Mouse (Mus musculus): ENCODE measurements at regions not wholly inside any gene's neighbourhood (a gene's known extent, or its start where the extent isn't known, plus 50 kb on each side); places are given as distances from the start of the nearest gene placed in this dataset.
A peak's percentile ranks its signal among the peaks of the same experiment; 100 is the strongest.

GRCm38 (mm10) chr7:37142780-37143179 lies 444.9 kb downstream of the Tshz3 start:
- H3K9me3 ChIP-seq (ENCODE audit: control insufficient read depth, low read length) = no peaks in the 10 kb centered on the region
- H3K36me3 ChIP-seq (ENCODE audit: control insufficient read depth, insufficient read depth, low read length) = no peaks in the 10 kb centered on the region
- no peak for DNase-seq (ENCODE audit: low spot score)
- no peak for ATAC-seq (ENCODE audit: low FRiP score)
- peaks cover 3% of the 10 kb centered on the region; the same call in 1 of the 2 replicates for H3K4me1 ChIP-seq (replicated peaks; ENCODE audit: control insufficient read depth, insufficient read depth, low read length)
- no peak overlapping the region for H3K4me3 ChIP-seq (ENCODE audit: low read depth, low read length)
- H3K27ac ChIP-seq (ENCODE audit: low read depth, low read length) = no peak overlapping the region
- H3K27me3 ChIP-seq (ENCODE audit: control insufficient read depth, insufficient read depth, low read length) = no peaks in the 10 kb centered on the region
- no peak overlapping the region for H3K9ac ChIP-seq (ENCODE audit: low read depth, low read length)
- no peak overlapping the region for H3K4me2 ChIP-seq (replicated peaks; ENCODE audit: low read depth, low read length)
- WGBS = 88% methylated on average over 4 of the region's 5 CpGs

DNA sequence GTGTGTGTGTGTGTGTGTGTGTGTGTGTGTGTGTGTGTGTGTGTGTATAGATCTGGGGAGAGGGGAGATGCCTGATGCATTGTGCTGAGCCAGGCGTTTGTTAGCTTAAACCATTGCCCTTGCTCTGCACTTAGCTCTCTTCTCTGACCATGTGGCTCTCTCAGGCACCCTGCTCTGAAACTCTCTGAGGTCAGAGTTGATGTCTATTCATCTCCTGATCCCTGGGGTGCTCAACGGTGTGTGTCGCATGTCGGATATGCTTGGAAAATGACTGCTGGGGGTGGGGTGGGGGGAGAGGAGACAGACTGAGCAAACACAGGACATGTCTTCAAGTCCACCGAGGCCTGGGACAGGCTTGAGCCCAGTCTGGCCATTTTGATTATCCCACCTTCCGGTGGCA lies 446.4 kb downstream of the Tshz3 start:
- Histone ChIP-seq H3K36me3 (ENCODE audit: control insufficient read depth, insufficient read depth, low read length) (no peaks in the 10 kb centered on the region), H3K9me3 (ENCODE audit: control insufficient read depth, low read length) (no peaks in the 10 kb centered on the region), H3K4me2 (replicated peaks; ENCODE audit: low read depth, low read length) (no peak overlapping the region), H3K4me1 (replicated peaks; ENCODE audit: control insufficient read depth, insufficient read depth, low read length) (peaks cover 3% of the 10 kb centered on the region; the same call in 1 of the 2 replicates), H3K4me3 (ENCODE audit: low read depth, low read length) (no peak overlapping the region), H3K27me3 (ENCODE audit: control insufficient read depth, insufficient read depth, low read length) (no peaks in the 10 kb centered on the region), H3K27ac (ENCODE audit: low read depth, low read length) (no peak overlapping the region), H3K9ac (ENCODE audit: low read depth, low read length) (0 out of 2 replicates have a peak overlapping the region, but pooled peaks have one; percentile 11)
- 41% methylated on average over 6 of the region's 6 CpGs for WGBS
- DNase-seq (ENCODE audit: low spot score) (peak; percentile 6), ATAC-seq (ENCODE audit: low FRiP score) (no peak)

DNA sequence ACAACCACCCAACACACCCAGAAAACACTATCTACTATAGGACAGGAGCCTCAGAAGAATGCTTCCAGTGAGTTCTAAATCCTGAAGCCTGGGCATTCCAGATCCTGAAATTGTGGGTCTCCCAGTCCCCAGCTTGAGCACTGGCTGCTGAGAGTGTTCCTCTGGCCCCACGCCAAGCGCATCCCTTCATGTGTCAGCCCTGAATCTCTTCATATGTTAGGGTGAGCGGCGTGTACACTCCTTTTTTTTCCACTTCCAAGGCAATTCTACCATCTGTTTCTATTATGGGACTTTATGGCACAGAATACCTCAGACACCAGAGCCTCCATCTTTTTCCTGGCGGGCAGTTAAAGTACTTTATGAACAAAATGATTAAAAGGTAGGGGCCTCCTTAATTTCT lies 451.8 kb downstream of the Tshz3 start:
- H3K4me1 ChIP-seq (replicated peaks; ENCODE audit: control insufficient read depth, insufficient read depth, low read length) = no peaks in the 10 kb centered on the region
- 84% methylated on average over 5 of the region's 5 CpGs for WGBS
- no peaks in the 10 kb centered on the region for H3K9me3 ChIP-seq (ENCODE audit: control insufficient read depth, low read length)
- no peaks in the 10 kb centered on the region for H3K27me3 ChIP-seq (ENCODE audit: control insufficient read depth, insufficient read depth, low read length)
- no peak overlapping the region for H3K27ac ChIP-seq (ENCODE audit: low read depth, low read length)
- no peaks in the 10 kb centered on the region for H3K36me3 ChIP-seq (ENCODE audit: control insufficient read depth, insufficient read depth, low read length)
- no peak for DNase-seq (ENCODE audit: low spot score)
- no peak overlapping the region for H3K9ac ChIP-seq (ENCODE audit: low read depth, low read length)
- no peak overlapping the region for H3K4me3 ChIP-seq (ENCODE audit: low read depth, low read length)
- no peak for ATAC-seq (ENCODE audit: low FRiP score)
- H3K4me2 ChIP-seq (replicated peaks; ENCODE audit: low read depth, low read length) = no peak overlapping the region

DNA sequence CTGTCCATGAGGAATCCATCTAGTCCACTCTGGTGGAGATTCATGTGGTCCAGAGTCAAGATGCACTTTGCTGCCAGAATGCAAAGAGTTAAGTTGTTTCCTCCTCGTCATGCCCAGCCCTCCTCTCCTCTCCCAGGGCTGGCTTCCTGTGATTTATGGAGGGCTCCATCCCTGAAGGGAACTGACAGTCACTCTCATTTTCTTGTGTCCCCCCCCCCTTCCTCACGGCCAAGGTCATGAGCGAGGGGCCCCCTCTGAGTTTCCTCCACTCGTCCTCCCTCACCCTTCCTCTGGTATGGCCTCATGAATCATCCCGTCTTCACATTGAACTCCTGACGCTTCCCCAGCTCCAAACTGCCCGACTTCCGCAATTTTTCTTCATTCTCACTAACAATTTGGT lies 461.9 kb downstream of the Tshz3 start:
- no peaks in the 10 kb centered on the region for H3K36me3 ChIP-seq (ENCODE audit: control insufficient read depth, insufficient read depth, low read length)
- 71% methylated on average over 8 of the region's 8 CpGs for WGBS

DNA sequence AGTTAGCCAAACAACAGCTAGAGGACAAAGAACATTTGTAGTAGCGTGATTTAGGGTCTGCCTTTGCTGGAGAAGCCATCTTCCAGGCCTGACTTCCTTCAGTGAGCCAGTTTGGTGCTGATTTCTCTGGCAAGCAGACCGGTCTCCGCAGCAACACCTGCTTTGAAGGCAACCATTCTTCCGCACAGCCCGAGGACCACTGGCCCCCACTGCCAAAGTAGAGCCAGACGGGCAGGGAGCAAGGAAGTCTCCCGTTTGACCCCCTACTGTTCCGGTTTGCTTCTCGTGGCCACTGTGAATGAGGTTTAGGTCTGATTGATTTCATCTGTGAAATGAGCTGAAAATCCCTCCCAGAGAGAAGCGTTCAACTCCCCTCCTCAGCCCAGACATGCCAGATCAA lies 471.0 kb downstream of the Tshz3 start:
- no peaks in the 10 kb centered on the region for H3K4me1 ChIP-seq (replicated peaks; ENCODE audit: control insufficient read depth, insufficient read depth, low read length)
- H3K4me3 ChIP-seq (ENCODE audit: low read depth, low read length) = no peak overlapping the region
- H3K4me2 ChIP-seq (replicated peaks; ENCODE audit: low read depth, low read length) = no peak overlapping the region
- H3K9ac ChIP-seq (ENCODE audit: low read depth, low read length) = no peak overlapping the region
- no peaks in the 10 kb centered on the region for H3K9me3 ChIP-seq (ENCODE audit: control insufficient read depth, low read length)
- ATAC-seq (ENCODE audit: low FRiP score) = no peak
- no peak overlapping the region for H3K27ac ChIP-seq (ENCODE audit: low read depth, low read length)
- H3K27me3 ChIP-seq (ENCODE audit: control insufficient read depth, insufficient read depth, low read length) = no peaks in the 10 kb centered on the region
- no peak for DNase-seq (ENCODE audit: low spot score)
- WGBS = 50% methylated on average over 10 of the region's 10 CpGs
- H3K36me3 ChIP-seq (ENCODE audit: control insufficient read depth, insufficient read depth, low read length) = no peaks in the 10 kb centered on the region

More for the DNA sequence above, 461.9 kb downstream of the Tshz3 start:
- Histone ChIP-seq H3K9ac (ENCODE audit: low read depth, low read length) (no peak overlapping the region), H3K4me3 (ENCODE audit: low read depth, low read length) (no peak overlapping the region), H3K4me1 (replicated peaks; ENCODE audit: control insufficient read depth, insufficient read depth, low read length) (no peaks in the 10 kb centered on the region), H3K4me2 (replicated peaks; ENCODE audit: low read depth, low read length) (no peak overlapping the region), H3K27me3 (ENCODE audit: control insufficient read depth, insufficient read depth, low read length) (no peaks in the 10 kb centered on the region), H3K9me3 (ENCODE audit: control insufficient read depth, low read length) (no peaks in the 10 kb centered on the region), H3K27ac (ENCODE audit: low read depth, low read length) (no peak overlapping the region)
- ATAC-seq (ENCODE audit: low FRiP score) (no peak), DNase-seq (ENCODE audit: low spot score) (no peak)

- peaks cover 6% of the 10 kb centered on the region for H3K4me1 ChIP-seq (replicated peaks; ENCODE audit: control insufficient read depth, insufficient read depth, low read length)
- no peak overlapping the region for H3K4me3 ChIP-seq (ENCODE audit: low read depth, low read length)
- H3K9me3 ChIP-seq (ENCODE audit: control insufficient read depth, low read length) = no peaks in the 10 kb centered on the region
- no peak overlapping the region for H3K27ac ChIP-seq (ENCODE audit: low read depth, low read length)
- DNase-seq (ENCODE audit: low spot score) (no peak), ATAC-seq (ENCODE audit: low FRiP score) (no peak)
- no peaks in the 10 kb centered on the region for H3K27me3 ChIP-seq (ENCODE audit: control insufficient read depth, insufficient read depth, low read length)
- WGBS = 84% methylated on average over 3 of the region's 3 CpGs
- H3K4me2 ChIP-seq (replicated peaks; ENCODE audit: low read depth, low read length) = no peak overlapping the region
- H3K9ac ChIP-seq (ENCODE audit: low read depth, low read length) = no peak overlapping the region
- H3K36me3 ChIP-seq (ENCODE audit: control insufficient read depth, insufficient read depth, low read length) = no peaks in the 10 kb centered on the region
These were observed 477.8 kb downstream of the Tshz3 start for GRCm38 (mm10) chr7:37175746-37176145.

DNA sequence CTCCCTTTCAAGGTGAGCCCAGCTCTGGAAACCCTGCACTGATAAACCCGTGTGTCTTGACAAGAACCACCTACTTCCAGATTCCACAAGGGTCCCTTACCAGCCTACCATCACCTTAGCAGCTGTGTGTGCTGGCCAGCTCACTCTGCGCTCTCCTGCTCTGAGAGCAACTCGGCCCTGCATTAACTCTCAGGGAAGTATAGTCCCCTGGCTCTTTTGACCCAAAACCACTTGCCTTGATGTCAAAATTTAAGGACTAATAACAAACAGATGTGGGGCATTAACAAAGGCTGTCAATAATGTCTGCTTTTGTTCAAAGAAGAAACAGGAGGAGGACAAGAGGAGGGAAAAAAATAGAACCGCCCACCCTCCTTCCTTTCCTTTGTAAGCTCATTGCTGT lies 480.3 kb downstream of the Tshz3 start:
- Histone ChIP-seq H3K27me3 (ENCODE audit: control insufficient read depth, insufficient read depth, low read length) (no peaks in the 10 kb centered on the region), H3K36me3 (ENCODE audit: control insufficient read depth, insufficient read depth, low read length) (no peaks in the 10 kb centered on the region), H3K4me3 (ENCODE audit: low read depth, low read length) (no peak overlapping the region), H3K4me1 (replicated peaks; ENCODE audit: control insufficient read depth, insufficient read depth, low read length) (peaks cover 6% of the 10 kb centered on the region), H3K4me2 (replicated peaks; ENCODE audit: low read depth, low read length) (no peak overlapping the region), H3K9ac (ENCODE audit: low read depth, low read length) (no peak overlapping the region), H3K27ac (ENCODE audit: low read depth, low read length) (no peak overlapping the region), H3K9me3 (ENCODE audit: control insufficient read depth, low read length) (no peaks in the 10 kb centered on the region)
- DNase-seq (ENCODE audit: low spot score) = no peak
- 52% methylated on average over 4 of the region's 4 CpGs for WGBS
- no peak for ATAC-seq (ENCODE audit: low FRiP score)

- Histone ChIP-seq H3K27me3 (ENCODE audit: control insufficient read depth, insufficient read depth, low read length) (no peaks in the 10 kb centered on the region), H3K27ac (ENCODE audit: low read depth, low read length) (no peak overlapping the region), H3K4me1 (replicated peaks; ENCODE audit: control insufficient read depth, insufficient read depth, low read length) (peaks cover 6% of the 10 kb centered on the region), H3K9ac (ENCODE audit: low read depth, low read length) (no peak overlapping the region), H3K4me2 (replicated peaks; ENCODE audit: low read depth, low read length) (no peak overlapping the region; the same call in 1 of the 2 replicates), H3K9me3 (ENCODE audit: control insufficient read depth, low read length) (no peaks in the 10 kb centered on the region), H3K4me3 (ENCODE audit: low read depth, low read length) (no peak overlapping the region), H3K36me3 (ENCODE audit: control insufficient read depth, insufficient read depth, low read length) (no peaks in the 10 kb centered on the region)
- WGBS = 46% methylated on average over 10 of the region's 10 CpGs
- peak; percentile 31 for DNase-seq (ENCODE audit: low spot score)
- no peak for ATAC-seq (ENCODE audit: low FRiP score)
These were observed 482.0 kb downstream of the Tshz3 start for GRCm38 (mm10) chr7:37179907-37180306.

GRCm38 (mm10) chr7:37180416-37180815 lies 482.5 kb downstream of the Tshz3 start:
- Histone ChIP-seq H3K4me1 (replicated peaks; ENCODE audit: control insufficient read depth, insufficient read depth, low read length) (peaks cover 6% of the 10 kb centered on the region), H3K27ac (ENCODE audit: low read depth, low read length) (no peak overlapping the region), H3K27me3 (ENCODE audit: control insufficient read depth, insufficient read depth, low read length) (no peaks in the 10 kb centered on the region), H3K9ac (ENCODE audit: low read depth, low read length) (no peak overlapping the region), H3K4me3 (ENCODE audit: low read depth, low read length) (no peak overlapping the region), H3K9me3 (ENCODE audit: control insufficient read depth, low read length) (no peaks in the 10 kb centered on the region), H3K36me3 (ENCODE audit: control insufficient read depth, insufficient read depth, low read length) (no peaks in the 10 kb centered on the region), H3K4me2 (replicated peaks; ENCODE audit: low read depth, low read length) (no peak overlapping the region; the same call in 1 of the 2 replicates)
- DNase-seq (ENCODE audit: low spot score) (peak; percentile 37), ATAC-seq (ENCODE audit: low FRiP score) (peak; percentile 49; the same call in 1 of the 2 replicates)
- 43% methylated on average over 13 of the region's 13 CpGs for WGBS

All from hindbrain, embryonic 11.5 days (tissue).